Mouse (Mus musculus): ENCODE measurements around the gene Cfap73.
A peak's percentile ranks its signal among the peaks of the same experiment; 100 is the strongest.

DNA sequence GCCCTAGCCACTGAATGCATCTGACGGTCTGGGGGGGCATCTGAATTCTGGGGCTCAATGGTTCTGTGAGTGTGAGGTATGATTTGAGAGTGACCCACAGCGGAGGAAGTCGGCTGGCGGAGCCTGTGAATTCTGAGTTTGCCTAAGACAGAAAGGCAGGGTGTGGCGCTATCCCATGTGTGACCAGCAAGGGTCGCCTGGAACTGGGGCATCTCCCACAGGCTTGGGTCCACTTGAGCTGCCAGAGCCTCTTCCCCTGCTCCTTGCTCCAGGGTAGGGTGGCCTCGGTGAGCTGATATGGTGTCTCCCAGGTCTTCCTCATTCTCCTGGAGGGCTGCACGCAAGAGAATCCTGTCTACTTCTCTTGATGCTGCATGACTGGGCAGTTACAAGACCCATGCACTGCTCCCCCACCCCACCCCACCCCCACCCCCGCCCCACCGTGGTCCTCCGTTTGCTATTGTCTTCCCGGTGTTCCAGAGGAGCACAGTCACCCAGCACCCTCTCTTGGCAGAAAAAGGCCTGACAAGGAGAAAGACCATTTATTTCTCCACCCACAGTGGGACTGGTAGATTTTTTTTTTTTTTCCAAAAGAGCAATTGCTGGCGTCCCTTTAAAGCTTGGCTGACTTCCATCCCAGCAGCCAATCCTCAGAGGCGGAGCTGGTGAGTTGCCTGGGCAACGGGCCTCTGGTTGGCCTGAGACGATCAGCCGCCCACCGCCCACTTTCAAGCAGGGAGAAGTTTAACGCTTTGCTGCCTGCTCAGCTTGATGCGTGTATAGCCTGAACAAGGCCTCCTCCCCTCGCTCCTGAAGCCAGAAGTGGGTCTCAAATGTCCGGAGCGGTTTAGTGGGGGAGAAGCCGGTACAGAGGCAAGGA is 45.9 kb upstream of the Cfap73 start:
- peak; percentile 73 for TF ChIP-seq CTCF (IDR thresholded peaks at IDR 0.05; ENCODE audit: borderline replicate concordance, extremely low read depth, insufficient read depth, insufficient read length)
- no peak for TF ChIP-seq POLR2A (IDR thresholded peaks at IDR 0.05; ENCODE audit: borderline replicate concordance, extremely low read depth, insufficient read depth, insufficient read length, poor library complexity, severe bottlenecking)

Measured in brain, embryonic 14.5 days (tissue).